Mouse (Mus musculus) ES-Bruce4 (cell line): ENCODE measurements at regions not wholly inside any gene's neighbourhood (a gene's known extent, or its start where the extent isn't known, plus 50 kb on each side); places are given as distances from the start of the nearest gene placed in this dataset.

ENCODE experiments used
- CTCF ChIP-seq: IDR thresholded peaks from one replicate; pipeline ENCODE4 v1.8.1; 2011; ENCODE audit warnings: low read depth, low read length
- EP300 ChIP-seq: IDR thresholded peaks from 2 replicates; pipeline ENCODE4 v1.6.1; 2011; ENCODE audit warnings: low read depth, low read length; ENCODE audit not compliant: insufficient read depth
- POLR2A ChIP-seq: IDR thresholded peaks from one replicate; pipeline ENCODE4 v1.8.1; 2011; ENCODE audit warnings: low read length; ENCODE audit not compliant: insufficient read depth

DNA sequence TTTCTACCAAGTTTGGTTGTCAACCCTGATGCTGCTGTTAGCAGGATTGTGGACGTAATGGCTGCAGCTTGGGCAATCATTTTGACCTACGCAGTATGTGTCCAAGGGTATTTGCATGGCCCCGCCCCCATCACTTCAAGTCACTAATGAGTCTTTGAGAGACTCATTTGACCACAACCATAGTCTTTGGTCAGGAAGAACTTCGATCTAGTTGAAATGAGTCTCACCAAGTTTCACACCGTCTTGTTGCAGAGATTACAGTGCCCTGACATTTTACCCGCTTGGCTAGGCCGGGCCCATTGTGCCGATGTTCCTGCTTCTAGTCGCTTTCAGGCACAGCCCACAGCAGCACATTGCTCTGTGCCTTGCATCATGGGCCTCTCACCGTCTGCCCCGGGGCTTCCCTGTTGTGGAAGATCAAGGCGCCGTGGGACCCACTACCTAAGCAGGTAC, 197.8 kb downstream of the Ly86 start:
- TF ChIP-seq CTCF: no peak
- TF ChIP-seq EP300: no peak
- TF ChIP-seq POLR2A: no peak
